Mouse (Mus musculus) ovary, postnatal 10 days (tissue): ENCODE results near the gene Thbs1.
"Not testable (repeated sequence)": the region's sequence is repeated elsewhere in the genome, so short reads cannot be mapped to it uniquely, and the experiment has no call there.

Source experiments
- DNase-seq: peaks from one replicate; pipeline ENCODE4 v3.0.0; 2022; ENCODE audit warnings: low spot score

Thbs1 gene

DNA sequence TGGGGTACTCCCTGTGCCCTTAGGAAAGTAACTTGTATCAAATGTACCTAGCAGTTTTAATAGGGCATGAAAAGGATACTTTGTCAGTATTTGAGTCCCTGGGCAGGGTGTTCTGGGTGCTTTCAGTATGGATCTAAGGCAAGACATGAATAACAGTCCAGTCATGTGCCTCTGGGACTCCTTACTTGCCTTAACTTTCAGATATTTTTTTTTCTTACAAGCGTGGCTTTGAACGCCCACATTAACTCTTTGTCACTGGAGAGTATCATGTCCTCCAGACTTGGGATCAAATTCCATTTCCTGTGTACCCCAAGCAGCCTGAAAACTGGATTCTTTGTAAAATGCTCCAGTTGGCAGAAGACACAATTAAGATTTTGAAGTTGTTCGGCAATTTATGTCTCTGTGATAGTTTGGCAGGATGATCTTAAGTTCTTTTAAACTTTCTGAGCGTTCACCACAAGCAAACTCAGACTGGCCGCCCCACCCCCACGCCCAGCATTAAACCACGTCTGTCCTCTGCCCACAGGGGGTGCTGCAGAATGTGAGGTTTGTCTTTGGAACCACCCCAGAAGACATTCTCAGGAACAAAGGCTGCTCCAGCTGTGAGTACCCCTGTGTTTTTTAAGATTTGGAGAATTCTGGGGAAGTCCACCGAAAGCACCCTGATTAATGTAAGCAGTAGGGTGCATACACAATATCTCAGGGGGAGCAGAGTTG, 2.3 kb downstream of the Thbs1 start:
- no peak for DNase-seq

DNA sequence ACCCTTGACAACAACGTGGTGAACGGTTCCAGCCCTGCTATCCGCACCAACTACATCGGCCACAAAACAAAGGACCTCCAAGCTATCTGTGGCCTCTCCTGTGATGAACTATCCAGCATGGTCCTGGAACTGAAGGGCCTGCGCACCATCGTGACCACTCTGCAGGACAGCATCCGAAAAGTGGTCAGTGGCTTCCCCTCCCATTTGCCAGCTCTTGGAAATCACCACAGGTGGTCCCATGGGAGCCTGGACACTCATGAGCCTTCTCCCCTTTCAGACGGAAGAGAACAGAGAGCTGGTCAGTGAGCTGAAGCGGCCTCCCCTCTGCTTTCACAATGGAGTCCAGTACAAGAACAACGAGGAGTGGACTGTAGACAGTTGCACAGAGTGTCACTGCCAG, 3.0 kb downstream of the Thbs1 start:
- DNase-seq: no peak

DNA sequence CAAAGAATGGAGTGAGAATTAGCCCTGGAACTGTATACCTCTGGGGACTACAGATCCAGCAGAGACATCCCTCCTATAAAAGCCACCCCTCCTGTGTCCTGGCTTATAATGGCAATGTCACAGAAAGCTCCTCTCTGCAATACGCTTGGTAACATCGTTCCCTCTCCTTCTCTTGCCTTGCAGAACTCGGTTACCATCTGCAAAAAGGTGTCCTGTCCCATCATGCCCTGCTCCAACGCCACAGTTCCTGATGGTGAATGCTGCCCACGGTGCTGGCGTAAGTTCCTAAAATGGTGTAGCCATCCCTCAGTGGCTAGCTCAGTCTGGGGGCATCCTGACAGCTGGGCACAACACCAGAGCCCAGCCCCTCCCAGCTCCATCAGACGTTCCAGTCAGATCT, 4.0 kb downstream of the Thbs1 start:
- DNase-seq: no peak

DNA sequence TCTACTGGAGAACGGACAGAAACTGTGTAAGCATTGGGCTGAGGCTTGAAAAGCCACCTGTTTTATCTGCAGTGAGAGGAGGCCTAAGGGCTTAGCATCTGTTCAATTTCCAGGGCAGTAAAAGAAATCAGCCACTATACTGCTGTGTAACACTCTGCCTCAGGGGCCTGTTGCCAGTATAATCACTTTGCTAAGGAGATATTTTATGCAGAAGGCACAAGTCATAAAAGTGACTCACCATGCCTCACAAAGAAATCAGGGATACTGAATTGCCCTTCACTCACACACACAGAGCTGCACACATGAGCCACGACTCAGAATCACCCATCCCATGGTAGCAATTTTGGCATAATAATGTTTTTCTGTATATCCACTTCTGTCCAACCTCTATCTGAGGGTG, 4.5 kb downstream of the Thbs1 start:
- no peak for DNase-seq

DNA sequence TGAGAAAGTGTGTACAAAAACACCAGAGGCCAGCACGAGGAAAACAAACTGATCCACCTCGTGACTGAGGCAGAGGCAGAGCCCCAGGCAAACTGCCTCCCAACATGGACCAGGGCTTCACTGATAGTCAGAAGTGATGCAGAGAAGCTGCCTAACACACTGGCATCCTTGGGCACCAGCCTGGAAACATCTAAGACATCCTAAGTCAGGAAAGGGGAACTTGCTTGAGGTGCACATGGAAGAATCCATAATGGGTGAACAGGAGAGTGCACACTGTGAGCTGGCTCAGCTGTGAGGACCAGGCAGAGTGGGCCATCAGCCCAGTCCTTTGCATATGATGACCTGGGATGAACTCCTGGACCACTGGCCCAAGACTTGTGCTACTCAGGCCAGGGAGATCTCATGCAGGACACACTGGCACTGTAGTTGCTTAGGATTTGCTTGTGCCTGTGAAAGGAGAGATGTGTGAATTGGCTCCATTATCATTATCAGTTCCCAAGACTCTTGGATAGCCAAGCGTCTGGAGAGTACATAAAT, 5.1 kb downstream of the Thbs1 start:
- DNase-seq: no peak

DNA sequence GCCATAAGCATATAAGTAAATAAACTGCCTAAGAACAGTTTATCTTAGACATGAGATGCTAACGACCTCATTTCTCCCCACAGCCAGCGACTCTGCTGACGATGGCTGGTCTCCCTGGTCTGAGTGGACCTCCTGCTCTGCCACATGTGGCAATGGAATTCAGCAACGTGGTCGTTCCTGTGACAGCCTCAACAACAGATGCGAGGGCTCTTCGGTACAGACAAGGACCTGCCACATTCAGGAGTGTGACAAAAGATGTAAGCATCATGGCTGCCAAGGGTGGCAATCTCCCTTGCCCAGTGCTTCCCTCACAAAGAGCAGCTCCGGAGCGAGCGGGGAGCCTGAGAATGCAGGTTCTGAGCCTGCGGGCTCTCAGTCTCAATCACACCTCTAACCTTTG, 5.7 kb downstream of the Thbs1 start:
- no peak for DNase-seq

DNA sequence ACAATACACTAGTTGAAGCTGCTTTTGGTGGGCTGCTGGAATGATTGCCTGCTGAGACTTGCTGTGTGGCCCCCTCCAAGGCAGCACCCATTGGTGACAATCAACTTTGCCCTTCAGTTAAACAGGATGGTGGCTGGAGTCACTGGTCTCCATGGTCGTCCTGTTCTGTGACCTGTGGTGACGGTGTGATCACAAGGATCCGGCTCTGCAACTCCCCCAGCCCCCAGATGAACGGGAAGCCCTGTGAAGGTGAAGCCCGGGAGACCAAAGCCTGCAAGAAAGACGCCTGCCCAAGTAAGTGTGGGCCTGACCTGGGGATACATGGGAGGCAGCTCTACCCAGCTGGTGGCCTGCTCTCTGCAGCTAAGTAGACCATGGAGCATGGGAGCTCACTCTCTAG, 6.4 kb downstream of the Thbs1 start:
- no peak for DNase-seq

DNA sequence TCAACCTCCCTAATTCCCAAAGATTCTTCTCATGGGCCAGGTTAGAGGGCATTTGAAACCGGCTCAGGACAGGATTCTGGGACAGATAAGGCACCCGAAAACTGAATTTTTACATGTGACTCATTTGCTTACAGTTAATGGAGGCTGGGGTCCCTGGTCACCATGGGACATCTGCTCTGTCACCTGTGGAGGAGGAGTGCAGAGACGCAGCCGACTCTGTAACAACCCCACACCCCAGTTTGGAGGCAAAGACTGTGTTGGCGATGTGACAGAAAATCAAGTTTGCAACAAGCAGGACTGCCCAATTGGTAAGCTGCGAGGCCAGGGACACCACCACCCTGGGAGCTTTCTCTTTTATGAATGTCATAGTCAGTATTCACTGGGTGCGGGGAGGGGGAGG, 6.8 kb downstream of the Thbs1 start:
- DNase-seq: no peak

DNA sequence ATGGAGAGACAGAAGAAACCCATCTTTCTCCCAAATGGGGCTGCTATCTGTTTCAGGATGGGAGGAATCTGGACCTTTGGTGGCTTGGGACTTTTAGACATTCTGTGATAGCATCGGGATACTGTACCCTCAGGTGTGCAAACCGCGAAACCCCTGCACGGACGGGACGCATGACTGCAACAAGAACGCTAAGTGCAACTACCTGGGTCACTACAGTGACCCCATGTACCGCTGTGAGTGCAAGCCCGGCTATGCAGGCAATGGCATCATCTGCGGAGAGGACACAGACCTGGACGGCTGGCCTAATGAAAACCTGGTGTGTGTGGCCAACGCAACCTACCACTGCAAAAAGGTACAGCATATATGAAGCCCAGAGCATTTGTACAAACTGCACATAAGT, 8.0 kb downstream of the Thbs1 start:
- no peak for DNase-seq

DNA sequence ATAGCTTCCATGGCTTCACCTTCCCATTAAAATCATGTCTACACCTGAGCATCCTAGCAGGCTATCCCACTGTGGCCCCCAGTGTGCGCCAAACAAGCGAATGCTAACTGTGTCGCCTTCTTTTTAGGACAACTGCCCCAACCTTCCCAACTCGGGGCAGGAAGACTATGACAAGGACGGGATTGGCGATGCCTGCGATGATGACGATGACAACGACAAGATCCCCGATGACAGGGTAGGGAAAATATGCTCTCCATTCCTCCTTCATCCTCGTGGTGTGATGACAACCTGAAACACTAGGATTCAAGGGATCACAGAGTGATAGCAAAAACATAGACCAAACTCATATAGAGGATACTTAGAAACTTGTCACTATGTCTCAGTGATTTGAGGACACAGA, 8.4 kb downstream of the Thbs1 start:
- no peak for DNase-seq

DNA sequence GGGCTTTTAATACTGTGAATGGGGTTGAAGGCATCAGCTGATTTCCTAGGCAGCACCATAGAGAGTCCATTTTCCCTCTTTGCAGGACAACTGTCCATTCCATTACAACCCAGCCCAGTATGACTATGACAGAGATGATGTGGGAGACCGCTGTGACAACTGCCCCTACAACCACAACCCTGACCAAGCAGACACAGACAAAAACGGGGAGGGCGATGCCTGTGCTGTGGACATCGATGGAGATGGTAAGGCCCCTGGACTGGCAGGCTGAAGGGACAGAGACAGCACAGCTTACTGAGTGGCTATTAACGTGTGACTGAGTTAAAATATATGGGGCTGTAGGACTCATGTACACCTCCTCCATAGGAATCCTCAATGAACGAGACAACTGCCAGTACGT, 9.1 kb downstream of the Thbs1 start:
- no peak for DNase-seq

DNA sequence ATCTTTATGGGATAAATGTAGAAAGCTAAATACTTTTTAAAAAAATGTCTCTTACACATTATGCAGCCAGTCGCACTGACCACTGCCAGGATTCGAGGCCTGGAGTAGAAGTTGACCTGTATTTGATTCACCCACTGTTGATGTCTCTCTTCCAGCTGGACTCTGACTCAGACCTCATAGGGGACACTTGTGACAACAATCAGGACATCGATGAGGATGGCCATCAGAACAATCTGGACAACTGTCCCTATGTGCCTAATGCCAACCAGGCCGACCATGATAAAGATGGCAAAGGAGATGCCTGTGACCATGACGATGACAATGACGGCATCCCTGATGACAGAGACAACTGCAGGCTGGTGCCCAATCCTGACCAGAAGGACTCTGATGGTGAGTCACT, 10.6 kb downstream of the Thbs1 start:
- no peak for DNase-seq

DNA sequence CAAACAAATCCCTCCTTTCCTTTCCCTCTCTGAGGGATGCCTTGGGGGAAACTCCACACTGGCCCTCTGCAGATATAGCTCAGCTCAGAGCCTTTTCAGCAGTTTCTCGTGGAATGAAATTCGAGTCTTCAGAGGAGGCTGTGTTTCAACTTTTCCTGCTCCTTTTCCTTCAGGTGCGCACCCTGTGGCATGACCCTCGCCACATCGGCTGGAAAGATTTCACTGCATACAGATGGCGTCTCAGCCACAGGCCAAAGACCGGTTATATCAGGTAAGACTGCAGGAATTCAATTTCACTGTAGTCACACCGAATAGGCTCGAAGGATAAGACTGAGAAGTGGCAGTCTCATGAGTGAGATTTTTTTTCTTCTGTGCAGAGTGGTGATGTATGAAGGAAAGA, 12.1 kb downstream of the Thbs1 start:
- DNase-seq: no peak

DNA sequence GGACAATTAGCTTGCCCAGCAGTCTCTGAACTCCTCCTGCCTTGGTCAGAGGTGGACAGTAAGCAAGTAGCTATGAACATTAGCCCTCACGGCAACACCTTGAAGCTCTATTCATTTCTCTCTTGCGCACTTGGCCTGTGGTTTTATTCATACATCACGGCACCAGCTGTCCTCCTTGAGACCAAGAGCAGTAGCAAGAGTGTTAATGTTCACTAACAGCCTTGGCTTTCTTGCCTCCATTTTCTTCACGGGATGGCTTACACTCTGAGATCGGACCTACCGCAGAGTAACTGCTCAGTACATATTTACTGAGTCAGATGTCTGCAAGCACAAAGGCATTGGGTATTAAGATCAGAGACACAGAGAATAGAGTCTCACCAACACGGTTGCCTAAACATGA, 12.8 kb downstream of the Thbs1 start:
- DNase-seq: no peak

DNA sequence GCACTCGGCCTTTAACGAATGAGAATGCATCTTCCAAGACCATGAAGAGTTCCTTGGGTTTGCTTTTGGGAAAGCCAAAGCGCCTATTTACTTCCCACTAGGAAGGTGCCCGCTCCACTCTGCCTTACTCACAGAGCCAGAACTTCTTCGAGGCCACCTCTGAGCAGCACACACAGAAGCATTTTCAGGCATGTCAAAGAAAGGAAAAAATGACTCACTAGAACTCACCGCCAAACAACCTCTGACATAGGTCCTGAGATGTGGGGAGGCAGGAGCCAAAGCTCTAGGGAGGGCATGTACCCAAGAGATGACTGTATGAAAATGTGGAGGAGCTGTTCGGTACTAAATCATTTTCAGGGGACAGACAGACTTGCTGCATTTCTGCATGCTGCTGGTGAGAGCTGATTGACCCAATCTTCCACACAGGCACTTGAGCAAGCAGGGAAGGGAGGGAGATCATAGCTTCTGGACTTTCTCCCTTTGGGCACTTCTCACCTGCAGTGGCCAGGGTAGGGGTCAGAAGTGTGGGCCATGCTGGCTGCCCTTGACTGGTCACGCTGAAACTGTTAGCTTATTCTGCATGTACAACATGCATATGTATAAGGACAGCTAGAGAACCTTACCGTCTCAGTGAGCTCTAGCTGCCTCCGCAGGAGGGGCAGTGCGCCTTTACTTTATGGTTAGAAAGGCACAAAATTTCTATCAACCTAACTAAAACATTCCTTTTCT, 13.7 kb downstream of the Thbs1 start:
- no peak for DNase-seq

DNA sequence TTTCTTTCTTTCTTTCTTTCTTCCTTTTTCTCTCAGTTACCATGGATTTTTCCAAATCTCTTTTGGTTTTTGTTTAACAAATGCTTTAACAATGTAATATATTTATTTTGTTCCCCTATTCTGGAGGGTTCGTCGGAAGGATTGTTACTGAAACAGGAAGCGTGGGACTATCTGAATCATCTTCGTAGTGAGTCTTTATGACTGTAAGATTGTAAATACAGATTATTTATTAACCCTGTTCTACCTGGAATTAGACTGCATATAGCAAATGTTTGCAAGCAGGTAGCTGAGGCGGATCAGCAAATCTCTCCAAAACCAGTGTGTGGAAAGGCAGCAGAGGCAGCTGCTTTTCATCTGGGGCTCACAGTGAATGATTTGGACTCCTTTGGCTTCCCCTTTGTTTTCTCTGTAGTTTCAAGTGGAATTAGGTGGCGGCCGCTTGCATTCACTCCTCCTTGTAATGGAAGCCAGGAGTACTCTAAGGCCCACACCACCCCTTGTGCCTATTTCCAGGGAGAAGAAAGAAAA, 14.3 kb downstream of the Thbs1 start:
- DNase-seq: no peak

DNA sequence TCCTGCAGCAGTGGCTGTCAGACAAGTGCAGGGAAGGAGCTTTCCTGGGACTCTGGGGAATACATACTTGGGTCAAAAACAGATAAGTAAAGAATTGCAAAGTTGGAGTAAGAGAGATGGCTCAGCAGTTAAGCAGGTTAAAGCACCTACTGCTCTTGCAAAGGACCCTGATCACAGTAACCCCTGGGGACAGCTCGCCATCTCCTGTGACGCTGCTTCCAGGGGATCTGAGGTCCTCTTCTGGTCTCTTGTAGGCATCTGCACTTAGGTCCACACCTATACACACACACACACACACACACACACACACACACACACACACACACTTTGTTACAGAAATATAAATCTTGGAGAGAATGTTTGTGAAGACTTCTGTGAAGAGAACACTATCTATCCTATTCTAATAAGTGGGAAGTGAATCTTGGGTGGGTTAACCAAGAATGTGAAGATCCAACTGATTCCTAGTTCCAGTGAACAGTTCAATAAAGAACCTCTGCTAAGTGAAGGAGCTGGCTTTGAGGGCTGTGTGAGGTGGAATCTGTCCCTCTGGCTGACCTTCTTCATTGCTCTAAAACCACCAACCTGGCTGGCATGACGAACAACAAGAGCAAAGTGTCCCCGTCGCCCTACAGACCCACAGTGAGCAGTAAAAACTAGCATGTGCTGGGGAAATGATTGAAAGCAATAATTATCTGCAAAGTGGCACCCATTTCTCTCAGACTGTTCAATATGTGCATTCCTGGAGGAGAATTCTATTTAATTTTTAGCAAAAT, 16.0 kb downstream of the Thbs1 start:
- DNase-seq: no peak

DNA sequence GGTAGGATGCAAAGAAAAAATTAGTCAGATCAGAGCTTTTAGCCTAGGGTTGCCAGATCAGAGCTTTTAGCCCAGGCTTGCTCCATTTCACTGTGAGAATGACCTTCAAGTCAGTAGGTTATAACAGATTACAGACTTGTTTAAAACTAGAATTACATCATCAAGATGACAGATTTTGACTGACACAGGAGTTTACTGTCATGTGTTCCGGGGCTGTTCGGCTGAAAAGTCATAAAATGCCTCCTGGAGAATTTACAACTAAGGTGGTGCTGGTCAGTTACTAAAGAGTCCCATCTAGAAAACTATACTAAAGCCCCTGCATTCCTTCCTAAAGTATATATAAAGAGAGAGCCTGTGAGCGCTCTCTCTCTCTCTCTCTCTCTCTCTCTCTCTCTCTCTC, 16.6 kb downstream of the Thbs1 start:
- no peak for DNase-seq

DNA sequence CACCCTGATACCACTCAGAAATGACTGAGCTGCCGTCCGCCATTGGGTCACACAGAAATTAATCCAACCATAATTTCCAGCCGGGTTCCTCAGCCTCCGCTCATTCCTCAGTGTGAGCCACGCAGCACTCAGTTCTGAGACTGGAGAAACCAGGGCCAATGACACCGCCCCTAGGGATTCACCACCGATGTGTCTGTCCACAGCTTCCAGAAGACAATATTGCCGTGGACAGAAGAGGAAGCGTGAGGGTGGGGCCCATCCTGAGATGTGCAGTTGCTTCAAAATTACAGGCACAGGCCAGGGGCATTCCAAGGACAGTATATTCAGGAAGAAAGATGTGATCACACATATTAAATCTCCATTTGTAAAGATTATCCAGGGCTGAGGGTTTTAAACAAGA, 25.4 kb downstream of the Thbs1 start:
- DNase-seq: no peak

DNA sequence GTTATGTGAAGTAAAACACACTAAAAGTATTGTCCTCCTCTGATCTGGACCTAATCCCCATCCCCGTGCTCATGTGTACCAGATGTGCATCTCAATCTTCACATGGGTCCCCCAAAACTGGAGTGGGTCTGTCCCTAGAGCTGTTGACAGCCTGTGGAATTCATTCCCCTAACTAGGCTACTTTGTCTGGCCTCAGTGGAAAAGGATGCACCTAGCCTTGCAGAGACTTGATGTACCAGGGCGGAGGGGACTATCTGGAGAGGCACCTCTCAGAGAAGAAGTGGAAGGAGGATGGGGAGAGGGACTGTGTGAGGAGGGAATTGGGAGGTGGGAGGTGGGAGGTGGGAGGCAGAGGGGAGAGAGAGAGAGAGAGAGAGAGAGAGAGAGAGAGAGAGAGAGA, 26.1 kb downstream of the Thbs1 start:
- no peak for DNase-seq

DNA sequence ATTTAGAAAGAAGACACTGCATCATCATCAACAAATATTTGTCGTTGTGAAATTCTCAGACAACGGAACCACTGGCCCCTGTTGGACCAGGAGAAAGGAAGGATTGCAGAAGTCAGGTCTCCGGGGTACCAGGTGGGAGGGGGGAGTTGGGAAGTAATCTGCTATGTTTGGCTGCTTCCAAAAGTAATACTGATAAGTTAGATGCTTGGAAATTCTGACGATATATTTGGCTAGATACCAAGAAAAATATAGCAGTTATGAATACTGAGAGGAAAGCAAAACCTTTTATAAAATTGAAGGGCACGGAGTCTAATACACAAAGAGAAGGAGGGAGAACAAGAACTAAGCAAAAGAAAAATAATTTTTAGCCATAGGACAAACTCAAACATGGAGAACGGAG, 27.6 kb downstream of the Thbs1 start:
- no peak for DNase-seq

DNA sequence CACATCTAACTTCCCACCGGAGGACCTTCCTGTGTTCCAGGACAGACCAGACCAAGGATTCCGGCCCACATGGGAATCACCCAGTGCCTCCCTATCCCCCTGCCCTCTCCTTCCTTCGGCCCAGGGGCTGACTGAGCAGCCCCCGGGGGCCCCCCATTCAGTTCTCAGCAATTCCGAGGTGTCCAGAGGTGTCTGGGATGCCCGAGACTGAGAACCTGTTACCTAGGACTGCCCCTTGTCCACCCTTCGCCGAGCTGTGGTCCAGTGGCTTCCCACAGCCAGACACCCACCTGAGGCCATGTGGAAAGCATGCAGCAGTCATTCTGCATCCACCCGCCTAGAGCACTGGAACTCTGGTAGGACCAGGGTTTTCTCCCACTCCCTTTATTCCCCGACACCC, 30.0 kb downstream of the Thbs1 start:
- DNase-seq: no peak

DNA sequence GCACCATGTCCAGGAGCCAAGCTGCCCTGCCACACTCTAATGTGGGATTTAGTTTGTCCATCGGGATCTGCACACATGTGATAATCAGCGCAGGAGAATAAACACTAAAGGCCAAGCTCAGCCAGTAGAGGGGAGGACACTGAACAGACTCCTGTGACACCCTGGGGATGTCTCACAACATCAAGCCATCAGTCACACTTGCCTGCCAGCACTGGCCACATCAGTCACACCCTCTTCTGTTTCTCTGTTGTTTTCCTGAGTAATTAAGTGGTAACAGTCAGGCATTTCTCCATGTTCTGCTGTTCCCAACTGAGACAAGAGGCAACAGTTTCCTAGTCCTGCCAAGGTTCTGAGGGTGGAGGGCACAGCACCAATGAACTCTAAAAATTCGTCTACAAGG, 36.1 kb downstream of the Thbs1 start:
- DNase-seq: not testable (repeated sequence)
